Mouse (Mus musculus) mouse trophoblast stem cell (cell line): Measurements from ENCODE around the gene Olfr671.
"Not testable (repeated sequence)": the region's sequence is repeated elsewhere in the genome, so short reads cannot be mapped to it uniquely, and the experiment has no call there.

Experiments used
- in situ Hi-C, 2 experiments: fragments of 300-500 bp; cut with MseI, MboI; formaldehyde crosslinking; loops; 2 replicates in 1 of 2; 3 replicates in 1 of 2; pipeline ENCODE4 v1.15.1; 2025

Olfr671 gene

DNA sequence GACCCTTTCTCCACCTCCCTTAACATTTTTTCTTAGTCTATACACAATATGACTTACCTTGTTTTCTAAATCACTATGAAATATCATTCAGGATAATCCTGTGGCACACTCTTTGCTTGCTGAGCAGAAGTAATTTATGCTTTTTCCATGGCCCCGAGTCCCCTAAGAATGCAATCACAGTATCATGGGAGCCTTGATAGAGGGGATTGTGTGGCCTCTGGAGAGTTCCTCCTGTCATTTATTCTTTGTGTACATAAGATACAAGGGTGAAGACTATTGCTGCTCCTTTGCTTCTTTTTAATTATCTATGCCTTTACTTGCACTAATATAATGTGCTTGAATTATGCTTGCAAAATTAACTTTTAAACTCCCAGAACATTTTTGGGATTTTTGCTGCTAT, at the start of gene Olfr671:
Gene Olfr671, minus strand, starts transcription at position 101 of the 400 bp plus-strand sequence.
- in situ Hi-C loops = no loop called here

DNA sequence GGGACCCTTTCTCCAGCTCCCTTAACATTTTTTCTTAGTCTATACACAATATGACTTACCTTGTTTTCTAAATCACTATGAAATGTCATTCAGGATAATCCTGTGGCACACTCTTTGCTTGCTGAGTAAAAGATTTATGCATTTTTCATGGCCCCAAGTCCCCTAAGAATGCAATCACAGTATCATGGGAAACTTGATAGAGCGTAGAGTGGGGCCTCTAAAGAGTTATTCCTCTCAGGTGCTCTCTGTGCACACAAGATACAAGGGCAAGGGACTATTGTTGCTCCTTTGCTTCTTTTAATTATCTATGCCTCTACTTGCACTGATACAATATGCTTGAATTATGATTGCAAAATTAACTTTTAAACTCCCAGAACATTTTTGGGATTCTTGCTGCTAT, 49.4 kb upstream of the Olfr671 start, which contains the start of gene Olfr675:
Gene Olfr675, minus strand, starts transcription at position 101 of the 400 bp plus-strand sequence.
- in situ Hi-C loops = no loop called here

- in situ Hi-C loops = no loop called here
Measured at GRCm38 (mm10) chr7:105022530-105022929, 43.6 kb upstream of the Olfr671 start.

GRCm38 (mm10) chr7:105001929-105002328, 23.0 kb upstream of the Olfr671 start, which contains the start of gene Olfr672:
Gene Olfr672, minus strand, starts transcription at chr7:105002029.
- in situ Hi-C loops = no loop called here

GRCm38 (mm10) chr7:104972507-104972906, 6.4 kb downstream of the Olfr671 start:
- in situ Hi-C loops = not testable (repeated sequence)

- in situ Hi-C loops = no loop called here
Measured at GRCm38 (mm10) chr7:104962520-104962919, 16.4 kb downstream of the Olfr671 start, which contains the start of gene Olfr670. Gene Olfr670, minus strand, starts transcription at chr7:104962620.

DNA sequence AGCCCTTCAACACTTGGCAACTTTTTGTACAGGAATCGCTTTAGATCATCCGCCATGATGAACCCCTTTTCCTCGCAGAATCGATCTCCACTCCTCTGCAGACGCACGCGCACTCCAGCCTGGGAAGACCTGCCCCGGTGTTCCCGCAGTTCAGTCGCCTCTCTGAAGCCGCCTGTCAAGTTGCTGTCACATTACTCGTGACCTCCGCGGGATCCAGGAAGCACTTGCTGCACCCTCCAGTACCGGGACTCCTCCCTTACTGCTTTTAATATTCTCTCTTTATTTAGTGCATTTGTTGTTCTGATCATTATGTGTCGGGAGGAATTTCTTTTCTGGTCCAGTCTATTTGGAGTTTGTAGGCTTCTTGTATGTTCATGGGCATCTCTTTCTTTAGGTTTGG, 28.7 kb downstream of the Olfr671 start:
- in situ Hi-C loops = not testable (repeated sequence)

DNA sequence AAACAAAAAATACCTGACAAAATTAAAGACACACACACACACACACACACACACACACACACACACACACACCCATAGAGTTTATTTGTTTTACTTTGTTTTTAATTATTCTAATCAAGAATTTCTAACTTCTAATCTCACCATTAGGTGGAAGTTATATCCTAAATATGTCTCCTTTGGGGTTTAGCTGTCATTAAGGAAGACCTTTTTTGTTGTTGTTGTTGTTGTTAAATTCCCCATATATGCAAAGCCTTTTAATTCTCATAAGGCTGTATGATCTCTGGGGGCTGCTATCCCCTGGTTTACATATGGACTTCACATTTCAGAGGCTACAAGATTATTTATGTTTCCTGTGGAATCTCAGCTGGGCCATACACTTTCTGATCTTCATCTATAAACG, 45.0 kb downstream of the Olfr671 start, which contains the start of gene Olfr669:
Gene Olfr669, plus strand, starts transcription at position 301 of the 400 bp plus-strand sequence.
- in situ Hi-C loops = no loop called here

- in situ Hi-C loops = no loop called here
Measured at GRCm38 (mm10) chr7:104927957-104928356, 51.0 kb downstream of the Olfr671 start, which contains the start of gene Olfr668. Gene Olfr668, minus strand, starts transcription at chr7:104928057.
